Mouse (Mus musculus) common myeloid progenitor, adult 5-6 weeks (primary cell): ENCODE measurements at regions not wholly inside any gene's neighbourhood (a gene's known extent, or its start where the extent isn't known, plus 50 kb on each side); places are given as distances from the start of the nearest gene placed in this dataset.

Experiments
- ATAC-seq: replicated peaks from 2 replicates; pipeline ENCODE4 v1.8.0; 2016; ENCODE audit warnings: low read depth, mild to moderate bottlenecking, moderate TSS enrichment, inconsistent platforms; ENCODE audit not compliant: poor library complexity, severe bottlenecking

GRCm38 (mm10) chr6:31692024-31692423, 128.2 kb upstream of the Podxl start:
- ATAC-seq, result no peak

- ATAC-seq, result no peak
Measured at GRCm38 (mm10) chr6:31680101-31680500, 116.3 kb upstream of the Podxl start.

- ATAC-seq, result peak; percentile 24; the same call in 1 of the 2 replicates
Measured at GRCm38 (mm10) chr6:31665671-31666486, 102.1 kb upstream of the Podxl start.

GRCm38 (mm10) chr6:31664495-31664894, 100.7 kb upstream of the Podxl start:
- peak; percentile 64 for ATAC-seq

GRCm38 (mm10) chr6:31660778-31661177, 97.0 kb upstream of the Podxl start:
- peak; percentile 84 for ATAC-seq

- no peak for ATAC-seq
Measured at GRCm38 (mm10) chr6:31659901-31660300, 96.1 kb upstream of the Podxl start.

- ATAC-seq, result no peak; the same call in 1 of the 2 replicates
Measured at GRCm38 (mm10) chr6:31658447-31659199, 94.8 kb upstream of the Podxl start.

- ATAC-seq, result peak; percentile 63; the same call in 1 of the 2 replicates
Measured at GRCm38 (mm10) chr6:31650791-31651476, 87.2 kb upstream of the Podxl start.

GRCm38 (mm10) chr6:31645261-31645660, 81.5 kb upstream of the Podxl start:
- no peak for ATAC-seq

GRCm38 (mm10) chr6:31644504-31644903, 80.7 kb upstream of the Podxl start:
- ATAC-seq, result no peak

GRCm38 (mm10) chr6:31642451-31642942, 78.7 kb upstream of the Podxl start:
- peak; percentile 79 for ATAC-seq

GRCm38 (mm10) chr6:31640745-31641144, 77.0 kb upstream of the Podxl start:
- no peak for ATAC-seq

- ATAC-seq, result peak; percentile 76
Measured at GRCm38 (mm10) chr6:31639460-31639859, 75.7 kb upstream of the Podxl start.

GRCm38 (mm10) chr6:31638434-31639220, 74.8 kb upstream of the Podxl start:
- no peak for ATAC-seq

- ATAC-seq, result 0 out of 2 replicates have a peak, but pooled peaks have one; percentile 21
Measured at GRCm38 (mm10) chr6:31637371-31638052, 73.7 kb upstream of the Podxl start.

GRCm38 (mm10) chr6:31636954-31637353, 73.2 kb upstream of the Podxl start:
- ATAC-seq, result no peak

- ATAC-seq, result no peak
Measured at GRCm38 (mm10) chr6:31632485-31632884, 68.7 kb upstream of the Podxl start.

- no peak for ATAC-seq
Measured at GRCm38 (mm10) chr6:31630009-31630408, 66.2 kb upstream of the Podxl start.

- no peak for ATAC-seq
Measured at GRCm38 (mm10) chr6:31627912-31628311, 64.1 kb upstream of the Podxl start.
